Mouse (Mus musculus) erythroblast, adult 5-6 weeks (primary cell): ENCODE results near the gene Dlx1. TPM values are rescaled to one million over a fixed set of nuclear protein-coding genes. Genes with fewer than 3 reads are reported as not detected.

Experiments used
- ATAC-seq: replicated peaks from 2 replicates; pipeline ENCODE4 v1.8.0; 2016; ENCODE audit warnings: moderate number of reproducible peaks, mild to moderate bottlenecking, moderate TSS enrichment, inconsistent platforms; ENCODE audit not compliant: poor library complexity, low FRiP score, severe bottlenecking
- total RNA-seq, 2 experiments: library from RNA; stranded (forward) in 1 of 2; stranded (reverse) in 1 of 2; fragments of 150-400 nt in 1 of 2; fragments of 200-764, 138-1000 nt in 1 of 2; gene quantifications; 2 replicates each; pipeline versions ENCODE4 v1.2.3 to v1.2.4; 2015 to 2017; ENCODE audit warnings: low replicate concordance in 2 of 2

Gene Dlx1
- total RNA-seq, 2 experiments from 2014 or later, result not detected

DNA sequence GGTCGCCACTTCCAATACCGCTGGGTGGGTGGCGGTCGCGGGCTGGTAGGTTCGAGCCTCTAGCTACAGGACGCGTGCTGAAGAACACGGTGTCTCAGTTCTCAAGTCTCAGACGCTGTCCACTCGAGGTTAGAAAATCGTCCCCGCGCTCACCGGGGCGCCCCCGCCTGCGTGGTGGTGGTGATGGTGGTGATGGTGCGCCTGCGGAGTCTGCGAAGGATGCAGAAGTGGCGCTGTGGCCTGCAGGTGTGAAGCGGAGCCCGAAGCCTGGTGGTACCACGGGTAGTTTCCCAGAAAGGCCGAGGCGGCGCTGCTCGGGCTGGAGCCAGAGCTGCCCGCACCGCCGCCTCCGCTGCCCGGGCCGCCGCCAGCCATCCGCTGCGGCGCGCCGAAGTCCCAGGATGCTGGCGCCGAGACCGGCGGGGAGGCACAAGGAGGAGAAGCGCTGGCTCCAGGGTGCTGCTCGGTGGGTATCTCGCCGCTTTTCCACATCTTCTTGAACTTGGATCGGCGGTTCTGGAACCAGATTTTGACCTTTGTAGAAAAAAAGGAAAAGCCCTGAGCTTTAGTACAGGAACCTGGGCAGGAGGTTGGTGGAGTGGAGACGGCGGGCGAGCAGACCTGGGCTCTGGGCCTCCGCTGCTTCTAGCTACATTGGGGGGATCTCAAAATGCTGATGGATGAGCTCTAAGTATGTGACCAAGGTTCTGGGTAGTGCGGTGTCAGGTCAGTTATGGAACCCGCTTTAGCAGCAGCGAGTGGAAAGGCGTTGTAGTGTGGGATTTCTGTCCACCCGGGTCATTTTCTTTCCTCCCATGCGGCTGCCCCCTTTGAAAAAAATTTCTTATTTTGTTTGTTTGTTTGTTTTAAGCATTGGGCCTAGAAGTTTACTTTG, 16.7 kb downstream of the Dlx1 start:
- ATAC-seq, result no peak

DNA sequence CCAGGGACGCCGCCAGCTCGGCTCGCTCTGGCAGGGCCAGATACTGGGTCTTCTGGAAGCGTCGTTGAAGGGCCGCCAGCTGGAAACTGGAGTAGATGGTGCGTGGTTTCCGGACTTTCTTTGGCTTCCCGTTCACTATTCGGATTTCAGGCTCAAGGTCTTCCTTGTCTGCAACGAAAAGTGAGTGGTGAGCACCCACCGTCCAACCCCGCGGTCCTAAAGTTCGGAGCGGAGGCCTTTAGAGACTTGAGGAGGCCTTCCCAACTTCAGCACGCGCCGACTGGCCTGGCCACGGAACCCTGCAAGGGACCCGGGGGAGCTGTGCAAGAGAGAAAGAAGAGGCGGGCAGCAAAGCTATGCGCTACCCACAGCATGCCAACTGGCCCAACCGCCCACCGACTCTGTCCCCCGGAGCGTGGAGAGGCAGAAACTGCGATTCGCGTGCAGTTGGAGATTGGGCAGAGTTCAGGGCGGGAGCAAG, 17.5 kb downstream of the Dlx1 start:
- no peak for ATAC-seq

- ATAC-seq, result no peak
These were observed 18.1 kb downstream of the Dlx1 start for GRCm38 (mm10) chr2:71545882-71546639.

GRCm38 (mm10) chr2:71546640-71547071, 18.7 kb downstream of the Dlx1 start, which contains the start of gene Dlx2:
Dlx2 (minus strand) TSS chr2:71546754.
- ATAC-seq, result no peak

GRCm38 (mm10) chr2:71547829-71548228, 19.9 kb downstream of the Dlx1 start:
- 0 out of 2 replicates have a peak, but pooled peaks have one; percentile 68 for ATAC-seq

GRCm38 (mm10) chr2:71550330-71550729, 22.4 kb downstream of the Dlx1 start:
- no peak for ATAC-seq

GRCm38 (mm10) chr2:71551704-71552103, 23.8 kb downstream of the Dlx1 start:
- no peak for ATAC-seq

GRCm38 (mm10) chr2:71556071-71556470, 28.2 kb downstream of the Dlx1 start:
- no peak for ATAC-seq

DNA sequence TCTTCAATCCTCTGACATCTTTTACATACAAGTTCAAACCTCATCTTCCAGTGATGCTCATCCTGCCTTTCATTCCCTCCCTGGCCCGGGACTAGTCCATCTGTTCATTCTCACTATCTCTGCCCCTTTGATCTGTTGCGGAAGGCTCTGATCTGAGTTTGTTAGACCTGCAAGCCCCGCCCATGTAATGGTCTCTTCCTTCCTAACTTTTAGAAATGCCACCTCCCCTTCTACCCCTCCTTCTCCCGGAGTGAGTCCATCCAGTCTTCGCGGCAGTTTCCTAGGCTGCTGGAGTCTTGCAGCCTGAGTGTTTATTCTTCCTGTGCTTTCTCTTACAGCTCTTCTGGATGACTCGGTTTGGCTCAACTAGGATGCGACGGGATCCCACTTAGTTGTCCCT, 38.6 kb downstream of the Dlx1 start:
- ATAC-seq, result no peak

GRCm38 (mm10) chr2:71573736-71574135, 45.8 kb downstream of the Dlx1 start:
- ATAC-seq, result no peak

GRCm38 (mm10) chr2:71577059-71577458, 49.1 kb downstream of the Dlx1 start:
- no peak for ATAC-seq

- no peak for ATAC-seq
These were observed 52.9 kb downstream of the Dlx1 start for GRCm38 (mm10) chr2:71580632-71581466.

DNA sequence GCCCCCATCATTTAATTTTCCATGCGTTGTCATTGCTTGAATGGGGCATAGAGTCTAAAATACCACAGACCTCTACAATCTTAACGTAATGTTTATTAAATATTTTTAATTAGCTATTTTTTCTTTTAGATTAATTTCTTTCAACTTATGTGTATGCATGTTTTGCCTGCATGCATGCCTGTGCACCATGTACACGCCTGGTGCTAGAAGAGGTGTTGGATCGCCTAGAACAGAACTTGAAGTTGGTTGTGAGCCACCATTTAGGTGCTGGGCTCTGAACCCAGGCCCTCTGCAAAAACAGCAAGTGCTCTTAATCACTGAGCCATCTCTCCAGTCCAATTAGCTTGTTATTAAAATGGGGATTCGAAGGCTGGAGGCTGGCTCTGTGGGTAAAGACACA, 53.6 kb downstream of the Dlx1 start:
- no peak for ATAC-seq

Other genes starting within 250 kb of the Dlx1 start
- 5.8 and 11.5 TPM in 2 replicates for gene Slc25a12, start 160.4 kb upstream of the Dlx1 start, total RNA-seq (2015; ENCODE audit: low replicate concordance)
- gene Slc25a12, start 160.4 kb upstream of the Dlx1 start, total RNA-seq (2017; ENCODE audit: low replicate concordance), result 11.6 and 13.2 TPM in 2 replicates
- 35.3 and 48.4 TPM in 2 replicates for gene Hat1, start 139.2 kb upstream of the Dlx1 start, total RNA-seq (2015; ENCODE audit: low replicate concordance)
- 43.7 and 65.2 TPM in 2 replicates for gene Hat1, start 139.2 kb upstream of the Dlx1 start, total RNA-seq (2017; ENCODE audit: low replicate concordance)
- 1.3 and 6.3 TPM in 2 replicates for gene Metap1d, start 74.8 kb upstream of the Dlx1 start, total RNA-seq (2015; ENCODE audit: low replicate concordance)
- gene Metap1d, start 74.8 kb upstream of the Dlx1 start, total RNA-seq (2017; ENCODE audit: low replicate concordance), result 5.9 and 8.4 TPM in 2 replicates
- gene Dlx2, start 18.6 kb downstream of the Dlx1 start, total RNA-seq (2015; ENCODE audit: low replicate concordance), result not detected in 2 replicates
- not detected in 2 replicates for gene Dlx2, start 18.6 kb downstream of the Dlx1 start, total RNA-seq (2017; ENCODE audit: low replicate concordance)
- gene Itga6, start 217.5 kb downstream of the Dlx1 start, total RNA-seq (2015; ENCODE audit: low replicate concordance), result 9.8 and 11.1 TPM in 2 replicates
- gene Itga6, start 217.5 kb downstream of the Dlx1 start, total RNA-seq (2017; ENCODE audit: low replicate concordance), result 6.6 and 10.0 TPM in 2 replicates